Mouse (Mus musculus) stomach, postnatal 0 days (tissue): ENCODE data around the gene Magi2.

Experiments
- CTCF ChIP-seq: IDR thresholded peaks from 2 replicates; pipeline ENCODE4 v1.5.1; 2016; ENCODE audit warnings: antibody characterized with exemption, low read depth, mild to moderate bottlenecking, moderate library complexity
- EP300 ChIP-seq: optimal IDR thresholded peaks from 2 replicates; pipeline ENCODE3; 2016; ENCODE audit warnings: antibody characterized with exemption

- TF ChIP-seq CTCF: no peak
- no peak for TF ChIP-seq EP300
These were observed 835.2 kb downstream of the Magi2 start for GRCm38 (mm10) chr5:20062011-20062410.
